Mouse (Mus musculus): ENCODE results near the gene Mrpl46.

GRCm38 (mm10) chr7:78827749-78828362 is 44.5 kb upstream of the Mrpl46 start:
- no peak for TF ChIP-seq CTCF (IDR thresholded peaks at IDR 0.05)
- TF ChIP-seq EP300 (IDR thresholded peaks at IDR 0.05): no peak

All from lung, postnatal 0 days (tissue).